Mouse (Mus musculus): ENCODE results near the gene Rpl14.
A peak's percentile ranks its signal among the peaks of the same experiment; 100 is the strongest.
"Not testable (repeated sequence)": the region's sequence is repeated elsewhere in the genome, so short reads cannot be mapped to it uniquely, and the experiment has no call there.

Rpl14 gene

GRCm38 (mm10) chr9:120570741-120571592, at the start of gene Rpl14:
Gene Rpl14, plus strand, starts transcription at chr9:120571444.
- DNase-seq (ENCODE audit: low read depth, low spot score) = peak; percentile 98

DNA sequence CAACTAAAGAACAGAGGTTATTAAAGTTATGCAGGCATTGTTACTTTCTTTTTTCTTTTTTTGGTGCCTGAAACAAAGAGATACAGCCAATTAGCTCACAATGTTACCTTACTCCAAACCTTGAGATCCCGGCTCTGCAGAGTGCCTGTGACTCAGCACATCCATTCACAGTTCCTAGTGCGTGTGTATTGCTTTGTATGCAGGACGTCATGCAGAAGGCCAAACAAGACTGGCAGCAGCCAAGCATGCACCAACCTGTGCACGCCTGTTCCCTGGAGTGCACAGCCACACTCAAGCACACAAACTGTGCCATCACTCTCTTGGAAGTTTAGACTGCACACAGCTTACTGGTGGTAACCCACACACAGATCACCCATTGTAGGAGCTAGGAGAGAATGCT, 44.0 kb upstream of the Rpl14 start:
- no peak for DNase-seq (ENCODE audit: low read depth, low spot score)

GRCm38 (mm10) chr9:120527919-120528318, 43.3 kb upstream of the Rpl14 start:
- DNase-seq (ENCODE audit: low read depth, low spot score) = no peak

- no peak for DNase-seq (ENCODE audit: low read depth, low spot score)
Measured at GRCm38 (mm10) chr9:120528815-120529510, 42.3 kb upstream of the Rpl14 start.

- no peak for DNase-seq (ENCODE audit: low read depth, low spot score)
Measured at GRCm38 (mm10) chr9:120530471-120530870, 40.8 kb upstream of the Rpl14 start.

GRCm38 (mm10) chr9:120532062-120532461, 39.2 kb upstream of the Rpl14 start:
- peak; percentile 68 for DNase-seq (ENCODE audit: low read depth, low spot score)

- peak; percentile 85 for DNase-seq (ENCODE audit: low read depth, low spot score)
Measured at GRCm38 (mm10) chr9:120532691-120533090, 38.6 kb upstream of the Rpl14 start.

DNA sequence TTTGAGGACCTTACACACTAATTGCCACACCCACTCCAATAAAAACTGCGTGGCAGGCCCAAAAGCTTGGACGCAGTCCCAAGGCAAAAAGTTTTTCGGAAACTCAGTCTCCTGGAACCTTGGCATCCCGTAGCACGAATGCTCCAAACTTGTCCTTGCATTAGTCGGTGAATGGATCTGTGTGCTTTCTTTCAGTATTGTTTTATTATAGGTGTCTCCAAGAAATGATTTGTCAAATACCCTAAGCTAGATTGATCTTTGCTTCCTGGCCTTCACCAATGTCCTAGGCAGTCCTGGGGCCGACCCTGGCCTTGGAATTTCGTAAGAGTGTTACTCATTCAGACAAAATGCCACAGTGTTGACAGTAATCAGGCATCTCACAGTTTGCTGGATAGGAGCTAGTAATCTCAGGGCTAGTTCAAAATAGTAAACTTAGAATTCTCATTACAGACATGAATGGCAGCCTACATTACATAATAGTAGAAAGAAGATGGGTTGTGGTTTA, 37.7 kb upstream of the Rpl14 start:
- not testable (repeated sequence) for DNase-seq (ENCODE audit: low read depth, low spot score)

- peak; percentile 36 for DNase-seq (ENCODE audit: low read depth, low spot score)
Measured at GRCm38 (mm10) chr9:120539662-120540251, 31.5 kb upstream of the Rpl14 start, which contains the start of gene Entpd3. Gene Entpd3, plus strand, starts transcription at chr9:120539818.

GRCm38 (mm10) chr9:120541411-120541810, 29.8 kb upstream of the Rpl14 start:
- DNase-seq (ENCODE audit: low read depth, low spot score) = no peak

GRCm38 (mm10) chr9:120542241-120542640, 29.0 kb upstream of the Rpl14 start:
- no peak for DNase-seq (ENCODE audit: low read depth, low spot score)

- DNase-seq (ENCODE audit: low read depth, low spot score) = no peak
Measured at GRCm38 (mm10) chr9:120545994-120546393, 25.2 kb upstream of the Rpl14 start.

GRCm38 (mm10) chr9:120546482-120546881, 24.8 kb upstream of the Rpl14 start:
- no peak for DNase-seq (ENCODE audit: low read depth, low spot score)

DNA sequence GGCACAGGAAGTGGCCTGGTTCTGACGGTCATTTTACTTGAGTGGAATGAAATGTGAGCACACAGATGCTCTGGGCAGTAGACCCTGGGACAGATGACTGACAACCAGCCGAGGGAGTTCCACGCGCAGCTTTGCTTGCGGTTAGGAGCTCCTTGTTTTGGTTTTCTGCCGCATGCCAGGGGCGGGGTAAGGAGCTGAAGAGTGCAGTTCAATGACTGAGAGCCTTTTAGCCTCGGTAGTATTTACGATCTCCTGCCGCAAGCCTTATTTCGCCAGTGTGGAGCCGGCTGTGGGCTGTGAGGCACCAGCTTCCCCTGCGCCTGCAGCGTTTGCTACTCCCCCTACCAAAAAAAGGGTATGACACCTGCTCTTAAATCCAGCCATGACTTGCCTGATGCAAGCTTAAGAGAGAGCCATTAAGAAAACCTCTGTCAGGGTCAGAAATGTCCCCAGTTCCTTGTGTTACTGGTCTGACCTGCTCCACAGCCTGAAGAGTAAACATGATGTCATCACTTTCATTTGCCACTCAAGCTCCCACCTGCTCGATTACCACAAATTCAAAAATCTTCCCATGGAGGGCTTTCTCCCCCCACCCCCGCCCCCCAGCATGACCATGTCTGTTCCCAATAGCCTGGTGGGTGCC, 24.1 kb upstream of the Rpl14 start:
- no peak for DNase-seq (ENCODE audit: low read depth, low spot score)

DNA sequence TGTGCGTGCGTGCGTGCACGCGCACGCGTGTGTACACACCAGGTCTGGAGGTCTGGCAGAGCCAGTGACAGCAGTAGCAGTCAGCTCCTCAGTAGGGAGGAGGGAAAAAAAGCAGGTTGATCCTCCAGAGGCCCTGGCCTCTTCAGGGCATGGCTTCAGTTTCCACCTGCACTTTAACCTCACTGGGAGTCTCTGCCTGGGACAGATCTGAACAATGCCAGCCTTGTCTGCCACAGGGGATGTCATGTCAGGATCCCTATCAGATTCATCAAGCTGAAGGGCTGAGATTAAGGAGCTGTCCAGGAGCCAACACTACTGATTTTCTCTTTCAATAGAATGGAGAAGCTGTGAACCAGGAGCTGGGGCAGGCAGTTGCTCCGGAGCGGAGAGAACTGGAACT, 20.5 kb upstream of the Rpl14 start:
- no peak for DNase-seq (ENCODE audit: low read depth, low spot score)

DNA sequence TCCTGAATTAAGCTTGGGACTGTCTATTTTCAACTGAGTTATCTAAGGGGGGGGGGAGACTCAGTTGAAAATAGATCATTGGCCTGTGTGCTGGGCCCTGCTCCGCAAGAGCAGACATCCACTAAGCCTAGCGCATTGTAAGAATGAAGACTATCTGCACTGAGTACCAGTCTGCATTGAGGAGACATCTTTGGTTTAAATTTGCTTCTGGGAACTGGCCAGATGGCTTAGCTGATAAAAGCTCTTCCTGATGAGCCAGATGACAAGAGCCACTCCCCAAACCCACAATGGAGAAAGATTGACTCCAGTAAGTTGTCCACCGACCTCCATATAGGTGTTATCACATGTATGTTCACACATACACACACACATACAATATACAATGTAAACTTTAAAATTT, 7.7 kb upstream of the Rpl14 start:
- no peak for DNase-seq (ENCODE audit: low read depth, low spot score)

- DNase-seq (ENCODE audit: low read depth, low spot score) = no peak
Measured at GRCm38 (mm10) chr9:120564247-120564646, 7.0 kb upstream of the Rpl14 start.

GRCm38 (mm10) chr9:120566384-120566783, 4.9 kb upstream of the Rpl14 start:
- DNase-seq (ENCODE audit: low read depth, low spot score) = no peak

DNA sequence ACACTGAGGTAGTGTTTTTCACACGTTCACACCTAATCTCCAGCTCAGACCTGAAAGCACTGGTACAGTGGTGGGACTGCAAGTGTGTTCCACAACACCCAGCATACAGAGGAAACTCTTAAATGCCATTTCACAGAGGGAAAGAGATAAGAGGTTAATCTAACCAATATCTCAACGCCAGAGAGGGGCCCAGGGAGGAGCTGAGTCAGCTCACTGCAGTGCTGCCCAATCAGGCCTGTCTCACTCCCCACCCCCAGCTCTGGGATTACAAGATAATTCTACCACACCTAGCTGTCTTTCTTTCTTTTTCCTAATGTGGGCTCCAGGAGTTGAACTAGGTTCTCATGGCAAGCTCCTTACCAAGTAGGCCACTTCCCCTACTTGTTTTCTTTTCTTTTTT, 2.3 kb upstream of the Rpl14 start:
- no peak for DNase-seq (ENCODE audit: low read depth, low spot score)

DNA sequence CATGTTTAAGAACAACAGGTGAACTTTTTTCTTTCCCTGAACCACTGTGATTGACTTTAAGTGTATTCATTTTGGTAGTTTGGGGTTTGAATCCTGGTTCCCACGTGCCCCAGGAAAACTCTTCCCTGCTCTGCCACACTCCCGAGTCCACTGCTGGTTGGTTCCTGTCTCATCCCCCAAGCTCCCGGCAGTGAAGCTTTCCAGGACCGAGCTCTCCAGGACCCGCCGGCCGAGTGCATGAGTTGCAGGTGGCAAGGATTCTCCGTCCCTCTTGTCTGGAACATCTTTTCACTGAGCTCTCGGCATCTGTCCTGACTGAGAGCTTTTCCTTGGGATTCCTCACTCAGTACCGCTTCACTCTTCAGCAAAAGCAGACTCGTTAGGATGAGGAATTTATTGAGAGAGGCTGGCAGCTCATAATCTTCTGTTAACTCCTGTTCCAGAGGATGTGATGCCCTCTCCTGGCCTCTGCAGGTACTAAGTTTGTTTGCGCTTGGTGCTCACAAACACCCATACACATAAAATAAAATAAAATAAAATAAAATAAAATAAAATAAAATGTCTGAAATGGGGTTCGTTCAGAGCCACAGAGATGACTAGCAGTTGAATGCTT, 1.4 kb upstream of the Rpl14 start:
- DNase-seq (ENCODE audit: low read depth, low spot score) = peak; percentile 79

- DNase-seq (ENCODE audit: low read depth, low spot score) = no peak
Measured at GRCm38 (mm10) chr9:120570334-120570725, 914 bp upstream of the Rpl14 start.
